Mouse (Mus musculus) midbrain, embryonic 13.5 days (tissue): ENCODE data around the gene Plvap. TPM values are rescaled to one million over a fixed set of nuclear protein-coding genes. Genes with fewer than 3 reads are reported as not detected.
A peak's percentile ranks its signal among the peaks of the same experiment; 100 is the strongest.
"Not testable (repeated sequence)": the region's sequence is repeated elsewhere in the genome, so short reads cannot be mapped to it uniquely, and the experiment has no call there.

ENCODE experiments used
- ATAC-seq: fragments of 200-750 bp; cut with Nextera tagmentation; 2 replicates; pipeline ENCODE4 v1.8.0; 2017; ENCODE audit warnings: mild to moderate bottlenecking, moderate TSS enrichment, moderate library complexity
- H3K27ac ChIP-seq: fragments of 300-500 bp; sonication (generic); 2 replicates; pipeline ENCODE4 v1.5.1; 2015; ENCODE audit warnings: inconsistent platforms, mild to moderate bottlenecking, moderate library complexity
- H3K27me3 ChIP-seq: fragments of 300-500 bp; sonication (generic); 2 replicates; pipeline ENCODE4 v1.6.1; 2015; ENCODE audit warnings: mild to moderate bottlenecking, inconsistent platforms
- H3K36me3 ChIP-seq: fragments of 300-500 bp; sonication (generic); 2 replicates; pipeline ENCODE4 v1.6.1; 2015; ENCODE audit warnings: mild to moderate bottlenecking, inconsistent platforms
- H3K4me1 ChIP-seq: fragments of 300-500 bp; sonication (generic); replicated peaks from 2 replicates; pipeline ENCODE4 v1.6.1; 2015; ENCODE audit warnings: inconsistent platforms
- H3K4me2 ChIP-seq: fragments of 300-500 bp; sonication (generic); replicated peaks from 2 replicates; pipeline ENCODE4 v1.6.1; 2015; ENCODE audit warnings: moderate library complexity, mild to moderate bottlenecking, inconsistent platforms
- H3K4me3 ChIP-seq: fragments of 300-500 bp; sonication (generic); replicated peaks from 2 replicates; pipeline ENCODE4 v1.5.1; 2015; ENCODE audit warnings: mild to moderate bottlenecking, inconsistent platforms
- H3K9ac ChIP-seq: fragments of 300-500 bp; sonication (generic); replicated peaks from 2 replicates; pipeline ENCODE4 v1.6.1; 2015; ENCODE audit warnings: mild to moderate bottlenecking, inconsistent platforms
- H3K9me3 ChIP-seq: fragments of 300-500 bp; sonication (generic); 2 replicates; pipeline ENCODE4 v1.6.1; 2016; ENCODE audit warnings: mild to moderate bottlenecking, inconsistent platforms
- WGBS: fragments of 180-500 bp; shearing (Covaris S2); methylation state at CpG from one replicate; pipeline ENCODE4 v1.1.7; 2015; 5-methylcytosine and 5-hydroxymethylcytosine counted together
- polyA plus RNA-seq: library from polyadenylated mRNA; unstranded; fragments of >200 nt; fragmentation: Nextera tagmentation; extraction: Ambion mirVana; gene quantifications from 2 replicates; pipeline ENCODE4 v1.2.1, GENCODE M21; 2015

The Plvap gene
- polyA plus RNA-seq, 1 experiment from 2014 or later = 10.2 TPM

DNA sequence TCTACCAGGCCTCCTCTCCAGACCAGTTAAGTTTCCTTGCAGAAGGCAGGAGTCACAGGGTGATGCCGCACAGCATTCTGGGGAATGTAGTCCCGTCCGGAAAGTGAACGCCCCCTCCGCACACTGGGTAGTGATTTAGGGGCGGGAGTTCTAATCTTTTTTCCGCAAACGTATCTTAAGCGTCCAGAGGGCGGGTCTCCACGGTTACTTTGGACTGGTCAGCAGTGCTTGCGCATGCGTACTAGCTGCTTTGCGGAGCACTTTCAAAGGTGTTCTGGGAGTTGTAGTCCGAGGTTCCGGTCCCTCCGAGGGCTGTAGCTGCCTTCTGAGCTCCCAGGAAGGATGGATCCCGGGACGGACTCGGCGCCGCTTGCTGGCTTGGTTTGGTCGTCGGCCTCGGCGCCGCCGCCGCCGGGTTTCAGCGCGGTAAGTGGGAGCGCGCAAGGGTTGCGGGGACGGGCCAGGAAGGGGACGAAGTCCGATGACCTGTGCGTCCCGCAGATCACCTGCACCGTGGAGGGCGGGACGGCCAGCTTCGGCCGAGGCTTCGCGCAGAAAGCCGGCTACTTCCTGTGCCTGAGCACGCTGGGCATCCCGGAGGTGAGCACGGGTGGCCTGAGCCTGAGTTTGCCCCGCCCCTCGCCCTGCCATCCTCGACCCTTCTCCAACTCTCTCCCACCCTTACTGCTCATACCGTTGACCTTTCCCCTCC, 31.2 kb upstream of the Plvap start, which contains the start of gene Mvb12a:
Gene Mvb12a, plus strand, starts transcription at position 291 of the 712 bp plus-strand sequence.
- peaks cover 13% of the 10 kb centered on the region for H3K4me1 ChIP-seq
- H3K27ac ChIP-seq = peak within 1 kb of the TSS; percentile 52; the same call in 1 of the 2 replicates
- under 1% methylated on average over 55 of the region's 55 CpGs for WGBS
- H3K4me2 ChIP-seq = peak within 1 kb of the TSS; percentile 89
- H3K9ac ChIP-seq = peak within 1 kb of the TSS; percentile 85
- peak within 1 kb of the TSS; percentile 82 for H3K4me3 ChIP-seq
- H3K36me3 ChIP-seq = peaks cover 25% of the 10 kb centered on the region
- ATAC-seq = peak; percentile 96
- H3K27me3 ChIP-seq = peaks cover 15% of the 10 kb centered on the region
- no peaks in the 10 kb centered on the region for H3K9me3 ChIP-seq

DNA sequence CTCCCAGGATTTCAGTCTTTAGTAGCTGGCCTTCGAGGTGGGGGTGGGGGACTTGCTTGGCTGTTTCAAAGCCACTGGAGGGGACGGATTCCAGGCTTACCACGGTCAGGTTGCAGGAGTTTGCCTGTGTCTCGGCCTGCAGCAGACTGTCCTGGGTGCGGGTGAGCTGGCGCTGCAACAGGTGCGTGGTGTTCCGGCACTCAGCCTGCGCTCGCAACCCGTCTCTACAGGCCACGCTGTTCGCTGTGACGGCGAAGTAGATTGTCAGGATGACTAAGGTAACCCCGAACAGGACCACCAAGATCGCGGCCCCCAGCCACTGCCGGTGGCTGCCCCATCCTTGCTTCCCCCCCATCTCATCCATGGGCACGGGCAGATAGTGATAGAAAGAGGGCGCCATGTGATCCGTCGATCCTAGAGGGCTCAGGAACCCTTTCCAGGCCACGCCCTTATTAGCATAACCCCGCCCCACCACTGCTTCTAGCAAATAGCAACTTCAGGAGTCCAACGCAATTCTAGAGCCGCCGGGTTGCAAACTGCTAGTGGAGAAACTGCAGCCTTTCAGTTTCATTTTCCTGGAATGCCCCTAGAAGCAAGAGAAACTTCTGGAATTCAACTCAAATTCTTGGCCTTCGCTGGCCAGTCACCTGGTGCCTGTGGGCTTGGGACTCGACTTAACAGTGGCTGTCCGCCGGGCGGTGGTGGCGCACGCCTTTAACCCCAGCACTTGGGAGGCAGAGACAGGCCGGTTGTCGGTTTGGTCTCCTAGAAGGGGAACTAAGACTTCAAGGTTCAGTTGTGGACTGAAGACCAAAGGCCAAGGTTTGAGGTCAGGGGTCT, 25.7 kb upstream of the Plvap start, which contains the start of gene Bst2:
Gene Bst2, minus strand, starts transcription at position 429 of the 840 bp plus-strand sequence.
- Histone ChIP-seq H3K9me3 (no peaks in the 10 kb centered on the region), H3K36me3 (no peaks in the 10 kb centered on the region), H3K4me1 (peaks cover 10% of the 10 kb centered on the region), H3K9ac (no peak within 1 kb of the TSS; the same call in 1 of the 2 replicates), H3K4me2 (peak within 1 kb of the TSS; percentile 49), H3K4me3 (peak within 1 kb of the TSS; percentile 30), H3K27me3 (peaks cover 40% of the 10 kb centered on the region), H3K27ac (no peak within 1 kb of the TSS)
- WGBS = 3% methylated on average over 37 of the region's 37 CpGs
- ATAC-seq = peak; percentile 28; the same call in 1 of the 2 replicates

DNA sequence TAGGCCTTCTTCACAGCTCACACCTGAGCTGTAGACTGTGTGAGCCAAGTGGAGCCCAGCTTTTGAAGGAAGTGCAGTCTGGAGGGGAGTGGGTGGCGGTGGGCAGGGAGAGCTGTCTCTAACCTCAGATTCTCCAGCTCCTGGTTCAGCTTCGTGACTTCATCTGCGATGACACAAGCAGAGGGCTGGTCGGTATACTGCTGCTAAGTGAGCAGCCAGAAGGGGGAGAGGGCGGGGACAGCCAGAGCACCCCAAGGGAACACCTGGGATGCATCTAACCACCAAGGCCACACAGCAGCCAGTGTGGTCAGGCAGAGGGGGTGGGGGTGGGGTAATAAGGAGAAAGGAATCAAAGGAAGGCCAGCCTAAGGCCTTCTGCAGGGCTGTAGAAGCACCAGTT, 24.1 kb upstream of the Plvap start:
- Histone ChIP-seq H3K4me2 (no peak overlapping the region), H3K9me3 (no peaks in the 10 kb centered on the region), H3K4me1 (peaks cover 10% of the 10 kb centered on the region), H3K27me3 (peaks cover 40% of the 10 kb centered on the region), H3K27ac (no peak overlapping the region), H3K4me3 (no peak overlapping the region), H3K9ac (no peak overlapping the region), H3K36me3 (no peaks in the 10 kb centered on the region)
- WGBS = 75% methylated on average over 5 of the region's 5 CpGs
- 0 out of 2 replicates have a peak, but pooled peaks have one; percentile 7 for ATAC-seq

DNA sequence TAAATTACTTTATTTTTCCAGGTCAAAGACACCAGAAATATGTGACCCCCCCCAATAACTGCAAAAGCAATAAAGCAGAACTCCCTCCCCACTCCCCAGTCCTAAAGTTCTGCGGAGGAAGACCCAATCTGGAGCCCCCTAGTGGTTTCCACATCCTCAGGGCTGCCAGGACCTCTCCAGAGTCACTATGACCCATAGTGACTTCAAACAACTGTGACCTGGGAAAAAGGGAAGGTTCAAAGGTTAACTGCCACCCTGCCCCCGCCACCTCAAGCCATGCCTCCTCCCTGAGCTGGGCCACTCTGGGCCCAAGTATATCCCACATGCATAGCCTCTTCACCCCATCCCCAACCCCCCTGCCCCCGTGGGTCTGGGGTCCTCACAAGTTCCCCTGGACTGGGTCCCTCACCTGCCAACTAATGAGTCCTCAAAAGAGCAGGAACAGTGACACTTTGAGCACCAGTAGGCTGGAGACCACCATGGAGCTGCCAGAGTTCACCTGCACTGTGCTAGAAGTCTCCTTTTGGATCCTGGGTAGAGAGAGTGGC, 22.8 kb upstream of the Plvap start:
- no peaks in the 10 kb centered on the region for H3K36me3 ChIP-seq
- WGBS = 37% methylated on average over 3 of the region's 3 CpGs
- no peak overlapping the region for H3K4me2 ChIP-seq
- H3K27ac ChIP-seq = no peak overlapping the region
- no peak overlapping the region for H3K4me3 ChIP-seq
- H3K9me3 ChIP-seq = no peaks in the 10 kb centered on the region
- no peak; the same call in 1 of the 2 replicates for ATAC-seq
- peaks cover 10% of the 10 kb centered on the region for H3K4me1 ChIP-seq
- H3K9ac ChIP-seq = no peak overlapping the region
- H3K27me3 ChIP-seq = peaks cover 34% of the 10 kb centered on the region

DNA sequence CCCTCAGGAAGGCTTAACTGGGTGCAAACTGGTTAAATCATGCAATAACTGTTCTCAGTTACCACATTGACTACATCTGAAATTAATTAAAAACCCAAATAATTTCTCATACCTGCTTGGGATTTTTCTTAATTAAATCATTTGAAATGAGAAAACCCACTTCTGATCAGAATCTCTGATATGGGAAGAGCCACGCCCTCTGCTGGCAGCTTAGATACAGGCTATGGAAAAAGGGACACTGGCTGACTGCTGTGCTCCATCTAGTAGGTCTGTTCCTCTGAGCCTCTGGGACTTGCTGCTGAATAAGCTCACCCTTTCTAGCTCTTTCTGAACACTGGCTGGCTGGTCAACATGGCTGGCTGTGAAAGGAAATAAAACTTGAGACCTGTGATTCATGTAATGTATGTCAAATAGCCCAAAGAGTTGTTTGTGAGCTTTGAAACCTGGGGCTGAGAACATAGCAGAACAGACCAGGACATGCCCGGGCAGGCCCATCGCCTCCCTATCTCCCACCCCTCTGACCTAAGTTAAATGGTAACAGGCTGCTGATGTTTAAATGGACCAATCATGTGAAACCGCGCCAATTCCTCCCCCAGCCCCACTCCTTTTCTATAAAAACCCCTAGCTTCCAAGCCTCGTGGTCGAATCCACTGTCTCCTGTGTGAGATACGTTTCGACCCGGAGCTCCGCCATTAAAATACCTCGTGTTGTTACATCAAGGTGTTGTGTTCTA, 19.3 kb upstream of the Plvap start:
- H3K4me1 ChIP-seq, H3K36me3 ChIP-seq, H3K9ac ChIP-seq, H3K4me3 ChIP-seq, H3K27ac ChIP-seq, H3K4me2 ChIP-seq, H3K9me3 ChIP-seq, ATAC-seq: not testable (repeated sequence)
- WGBS = 76% methylated on average over 6 of the region's 12 CpGs
- peaks cover 29% of the 10 kb centered on the region for H3K27me3 ChIP-seq

DNA sequence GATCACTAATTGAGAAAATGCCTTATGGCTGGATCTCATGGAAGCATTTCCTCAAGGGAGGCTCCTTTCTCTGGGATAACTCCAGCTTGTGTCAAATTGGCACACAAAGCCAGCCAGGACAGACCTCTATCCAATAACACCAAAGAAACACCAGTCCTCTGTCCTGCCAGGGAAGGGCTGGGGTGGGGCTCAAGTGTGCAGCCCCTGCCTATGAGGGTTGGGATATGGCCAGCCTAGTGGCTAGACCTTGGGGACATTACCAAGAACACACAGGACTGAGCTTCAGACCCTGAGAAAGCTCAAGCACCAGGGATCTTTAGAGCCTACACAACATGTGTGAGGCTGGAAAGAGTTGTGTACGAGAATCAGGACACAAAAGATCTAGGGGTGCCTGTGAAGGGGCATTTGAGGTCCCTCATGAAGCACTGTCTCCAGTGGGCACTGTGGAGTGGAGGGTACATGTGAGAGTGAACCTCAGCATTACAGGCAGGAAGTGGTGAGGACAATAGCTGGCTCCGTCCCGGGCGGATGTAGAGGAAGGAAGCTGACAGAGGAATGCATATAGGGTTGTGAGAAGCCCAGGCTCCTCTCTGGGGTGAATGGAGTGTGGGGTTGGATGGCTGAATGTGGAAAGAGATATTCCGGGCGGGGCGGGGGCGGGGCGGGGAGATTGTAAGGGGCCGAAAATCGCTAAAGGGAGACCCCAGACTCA, 17.0 kb upstream of the Plvap start:
- Histone ChIP-seq H3K36me3 (no peaks in the 10 kb centered on the region), H3K9me3 (no peaks in the 10 kb centered on the region), H3K27me3 (peaks cover 45% of the 10 kb centered on the region), H3K9ac (no peak overlapping the region), H3K27ac (no peak overlapping the region), H3K4me3 (no peak overlapping the region), H3K4me1 (peaks cover 14% of the 10 kb centered on the region; the same call in 1 of the 2 replicates), H3K4me2 (no peak overlapping the region)
- WGBS = 86% methylated on average over 11 of the region's 11 CpGs
- ATAC-seq = 0 out of 2 replicates have a peak, but pooled peaks have one; percentile 7

DNA sequence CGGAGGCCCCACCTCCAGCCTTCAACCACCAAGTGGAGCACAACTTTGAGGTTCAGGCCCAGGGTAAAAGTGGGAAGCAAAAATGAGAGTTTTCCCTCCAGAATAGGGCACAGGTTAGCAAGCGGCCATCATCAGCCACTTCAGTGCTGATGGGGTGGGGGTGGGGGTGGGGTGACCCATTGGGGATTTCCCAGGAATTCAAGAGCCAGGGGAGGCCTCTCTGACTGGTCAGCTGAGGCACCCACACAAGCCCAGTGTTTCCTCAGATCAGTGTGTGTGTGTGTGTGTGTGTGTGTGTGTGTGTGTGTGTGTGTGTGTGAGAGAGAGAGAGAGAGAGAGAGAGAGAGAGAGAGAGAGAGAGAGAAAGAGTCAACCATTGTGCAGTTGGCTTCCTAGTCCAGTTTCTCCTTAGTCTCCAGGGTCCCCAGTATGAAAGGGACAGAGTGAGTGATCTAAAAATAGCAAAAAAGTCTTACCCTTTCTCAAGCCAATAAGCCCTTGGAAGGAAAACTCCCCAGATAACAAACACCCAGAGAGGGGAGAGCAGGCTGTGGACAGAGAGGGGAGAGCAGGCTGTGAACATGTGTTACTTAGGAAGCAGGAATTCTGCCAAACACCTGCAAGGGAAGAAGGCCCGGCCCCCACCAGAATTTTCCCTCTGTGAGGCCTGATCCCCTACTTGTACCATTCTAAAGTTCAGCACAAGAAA, 15.8 kb upstream of the Plvap start:
- Histone ChIP-seq H3K4me2 (no peak overlapping the region), H3K27ac (no peak overlapping the region), H3K9ac (no peak overlapping the region), H3K4me3 (no peak overlapping the region), H3K9me3 (no peaks in the 10 kb centered on the region), H3K4me1 (peaks cover 14% of the 10 kb centered on the region; the same call in 1 of the 2 replicates), H3K36me3 (no peaks in the 10 kb centered on the region), H3K27me3 (peaks cover 54% of the 10 kb centered on the region)
- WGBS = 47% methylated on average over 3 of the region's 3 CpGs
- ATAC-seq = no peak

DNA sequence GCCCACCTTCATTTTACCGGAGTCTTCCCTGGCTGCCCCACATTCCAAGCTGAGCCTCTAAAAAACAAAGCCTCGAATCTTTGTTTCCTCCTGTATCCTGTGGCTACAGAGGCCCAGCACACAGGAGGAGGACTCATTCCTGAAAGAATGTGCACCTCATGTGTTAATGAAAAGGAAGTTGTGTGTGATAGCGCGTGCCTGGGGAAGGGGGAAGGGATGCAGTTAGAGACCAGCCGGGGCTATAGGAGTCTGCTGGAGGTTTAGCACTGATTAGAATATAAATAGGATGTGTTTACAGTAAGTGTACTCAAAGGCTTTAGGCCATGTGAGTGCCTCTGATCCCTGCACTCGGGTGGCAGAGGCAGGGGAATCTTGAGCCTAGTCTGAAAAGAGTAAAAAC, 14.7 kb upstream of the Plvap start:
- Histone ChIP-seq H3K9me3 (no peaks in the 10 kb centered on the region), H3K27ac (no peak overlapping the region), H3K4me1 (peaks cover 17% of the 10 kb centered on the region; the same call in 1 of the 2 replicates), H3K4me3 (no peak overlapping the region), H3K36me3 (no peaks in the 10 kb centered on the region), H3K9ac (no peak overlapping the region), H3K27me3 (peaks cover 55% of the 10 kb centered on the region), H3K4me2 (no peak overlapping the region)
- ATAC-seq = no peak
- 4% methylated on average over 6 of the region's 6 CpGs for WGBS

DNA sequence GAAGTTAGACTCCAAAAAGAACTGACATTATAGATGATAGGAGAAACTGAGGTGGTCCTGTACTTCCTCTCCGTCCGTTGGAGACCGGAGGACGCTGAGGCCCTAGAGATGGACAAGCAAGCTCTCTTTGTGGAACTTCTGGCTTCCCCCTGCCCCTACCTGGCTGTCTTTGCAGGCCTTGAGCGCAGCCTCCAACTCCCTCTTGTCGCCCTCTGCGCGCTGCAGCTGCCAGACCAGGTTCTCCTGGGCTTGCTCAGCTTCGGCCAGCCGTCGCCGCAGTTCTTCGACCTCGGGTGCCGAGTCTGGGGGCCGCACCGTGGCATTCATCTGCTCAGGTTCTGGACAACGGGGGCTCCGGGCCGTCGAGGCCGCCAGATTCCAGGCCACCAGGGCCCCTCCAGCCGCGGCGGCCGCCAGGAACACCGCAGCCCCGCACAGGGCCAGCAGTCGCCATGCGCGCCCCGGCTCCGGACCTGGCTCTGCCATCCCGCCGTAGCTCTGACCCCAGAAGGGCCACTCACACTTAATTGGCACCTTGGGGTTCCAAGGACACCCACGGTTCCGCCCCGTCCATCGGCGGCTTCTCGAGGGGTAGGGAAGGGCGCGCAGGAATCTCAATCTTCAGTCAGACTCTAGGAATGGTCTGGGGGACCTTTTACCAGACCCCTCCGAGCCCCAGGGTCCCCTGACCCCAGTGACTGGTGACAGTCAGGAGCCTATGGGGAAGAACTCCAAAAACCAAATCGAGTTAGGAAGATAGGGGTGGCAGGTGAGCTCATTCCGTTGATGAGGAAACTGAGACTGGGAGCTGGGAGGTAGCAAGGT, 13.9 kb upstream of the Plvap start, which contains the start of gene Ccdc194:
Gene Ccdc194, minus strand, starts transcription at position 486 of the 825 bp plus-strand sequence.
- 6% methylated on average over 46 of the region's 46 CpGs for WGBS
- ATAC-seq = no peak
- 0 out of 2 replicates have a peak within 1 kb of the TSS, but pooled peaks have one; percentile 14 for H3K4me3 ChIP-seq
- peak within 1 kb of the TSS; percentile 25 for H3K4me2 ChIP-seq
- H3K4me1 ChIP-seq = peaks cover 17% of the 10 kb centered on the region; the same call in 1 of the 2 replicates
- no peak within 1 kb of the TSS for H3K27ac ChIP-seq
- H3K9me3 ChIP-seq = no peaks in the 10 kb centered on the region
- no peak within 1 kb of the TSS for H3K9ac ChIP-seq
- no peaks in the 10 kb centered on the region for H3K36me3 ChIP-seq
- H3K27me3 ChIP-seq = peaks cover 58% of the 10 kb centered on the region

DNA sequence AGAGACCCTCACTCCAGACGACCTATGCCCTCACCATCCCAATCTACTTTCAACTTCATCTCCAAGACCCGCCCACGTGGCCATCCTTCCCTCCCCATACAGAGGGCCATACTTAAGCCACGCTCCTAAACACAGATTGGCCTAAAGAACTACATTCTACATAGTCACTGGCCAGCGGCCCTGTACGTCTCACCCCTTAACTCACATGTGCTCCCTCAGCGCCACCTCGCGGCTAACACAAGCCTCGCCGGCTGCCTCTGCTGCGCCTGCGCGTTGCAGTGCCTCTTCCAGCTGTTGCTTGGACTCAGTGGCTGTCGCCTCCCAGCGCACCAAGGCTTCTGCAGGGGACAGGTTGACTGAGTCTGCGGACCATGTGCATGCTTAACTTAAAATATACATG, 10.1 kb upstream of the Plvap start:
- ATAC-seq = peak; percentile 84
- Histone ChIP-seq H3K4me3 (no peak overlapping the region), H3K27me3 (peaks cover 45% of the 10 kb centered on the region), H3K9ac (no peak overlapping the region), H3K4me2 (no peak overlapping the region; the same call in 1 of the 2 replicates), H3K27ac (no peak overlapping the region), H3K9me3 (no peaks in the 10 kb centered on the region), H3K36me3 (no peaks in the 10 kb centered on the region), H3K4me1 (peaks cover 21% of the 10 kb centered on the region; the same call in 1 of the 2 replicates)
- WGBS = 3% methylated on average over 17 of the region's 17 CpGs
